Mouse (Mus musculus): ENCODE results near the gene Pde4d.

Gene Pde4d

GRCm38 (mm10) chr13:108601021-108601420 lies 151.3 kb downstream of the Pde4d start:
- no peak for DNase-seq

- DNase-seq: no peak
These were observed 153.8 kb downstream of the Pde4d start for GRCm38 (mm10) chr13:108603502-108603901.

GRCm38 (mm10) chr13:108604213-108604612 lies 154.5 kb downstream of the Pde4d start:
- no peak for DNase-seq

GRCm38 (mm10) chr13:108618207-108618606 lies 168.5 kb downstream of the Pde4d start:
- no peak for DNase-seq

- no peak for DNase-seq
These were observed 172.9 kb downstream of the Pde4d start for GRCm38 (mm10) chr13:108622681-108623080.

GRCm38 (mm10) chr13:108623929-108624328 lies 174.2 kb downstream of the Pde4d start:
- no peak for DNase-seq

GRCm38 (mm10) chr13:108626166-108626565 lies 176.4 kb downstream of the Pde4d start:
- no peak for DNase-seq

- DNase-seq: no peak
These were observed 178.8 kb downstream of the Pde4d start for GRCm38 (mm10) chr13:108628501-108628900.

GRCm38 (mm10) chr13:108630576-108630975 lies 180.8 kb downstream of the Pde4d start:
- no peak for DNase-seq

GRCm38 (mm10) chr13:108631222-108631621 lies 181.5 kb downstream of the Pde4d start:
- DNase-seq: no peak

- no peak for DNase-seq
These were observed 186.8 kb downstream of the Pde4d start for GRCm38 (mm10) chr13:108636526-108636925.

- DNase-seq: no peak
These were observed 192.5 kb downstream of the Pde4d start for GRCm38 (mm10) chr13:108642259-108642658.

GRCm38 (mm10) chr13:108646801-108647200 lies 197.1 kb downstream of the Pde4d start:
- DNase-seq: no peak

- no peak for DNase-seq
These were observed 197.5 kb downstream of the Pde4d start for GRCm38 (mm10) chr13:108647239-108647638.

GRCm38 (mm10) chr13:108654026-108654723 lies 204.4 kb downstream of the Pde4d start:
- no peak for DNase-seq

- DNase-seq: no peak
These were observed 216.8 kb downstream of the Pde4d start for GRCm38 (mm10) chr13:108666579-108666978.

GRCm38 (mm10) chr13:108667077-108667476 lies 217.3 kb downstream of the Pde4d start:
- DNase-seq: no peak

GRCm38 (mm10) chr13:108677056-108677455 lies 227.3 kb downstream of the Pde4d start:
- DNase-seq: no peak

- DNase-seq: no peak
These were observed 233.3 kb downstream of the Pde4d start for GRCm38 (mm10) chr13:108683018-108683417.

- DNase-seq: no peak
These were observed 236.1 kb downstream of the Pde4d start for GRCm38 (mm10) chr13:108685817-108686216.

GRCm38 (mm10) chr13:108686262-108686661 lies 236.5 kb downstream of the Pde4d start:
- no peak for DNase-seq

GRCm38 (mm10) chr13:108686807-108687206 lies 237.1 kb downstream of the Pde4d start:
- no peak for DNase-seq

- DNase-seq: no peak
These were observed 243.3 kb downstream of the Pde4d start for GRCm38 (mm10) chr13:108692883-108693550.

- DNase-seq: no peak
These were observed 255.7 kb downstream of the Pde4d start for GRCm38 (mm10) chr13:108705441-108705840.
